Mouse (Mus musculus): ENCODE measurements at regions not wholly inside any gene's neighbourhood (a gene's known extent, or its start where the extent isn't known, plus 50 kb on each side); places are given as distances from the start of the nearest gene placed in this dataset.

GRCm38 (mm10) chr2:75767871-75768558, 63.6 kb upstream of the Nfe2l2 start:
- no peak for TF ChIP-seq POLR2A (IDR thresholded peaks at IDR 0.05; ENCODE audit: insufficient read depth, low read depth, low read length)
- no peak for TF ChIP-seq CTCF (IDR thresholded peaks at IDR 0.05)
